Mouse (Mus musculus) heart, embryonic 15.5 days (tissue): ENCODE measurements at regions not wholly inside any gene's neighbourhood (a gene's known extent, or its start where the extent isn't known, plus 50 kb on each side); places are given as distances from the start of the nearest gene placed in this dataset.

ENCODE experiments used
- ATAC-seq: fragments of 200-750 bp; cut with Nextera tagmentation; replicated peaks from 2 replicates; pipeline ENCODE4 v1.8.0; 2017; ENCODE audit warnings: low read depth, moderate TSS enrichment; ENCODE audit not compliant: insufficient number of reproducible peaks, insufficient read depth, low FRiP score
- H3K27ac ChIP-seq: fragments of 300-500 bp; sonication (generic); 2 replicates; pipeline ENCODE4 v1.5.1; 2015; ENCODE audit warnings: mild to moderate bottlenecking, inconsistent platforms
- H3K27me3 ChIP-seq: fragments of 300-500 bp; sonication (generic); 2 replicates; pipeline ENCODE4 v1.6.1; 2015; ENCODE audit warnings: inconsistent platforms
- H3K36me3 ChIP-seq: fragments of 300-500 bp; sonication (generic); 2 replicates; pipeline ENCODE4 v1.6.1; 2015; ENCODE audit warnings: mild to moderate bottlenecking, inconsistent platforms
- H3K4me1 ChIP-seq: fragments of 300-500 bp; sonication (generic); replicated peaks from 2 replicates; pipeline ENCODE4 v1.6.1; 2015; ENCODE audit warnings: inconsistent platforms
- H3K4me2 ChIP-seq: fragments of 300-500 bp; sonication (generic); 2 replicates; pipeline ENCODE4 v1.6.1; 2015; ENCODE audit warnings: inconsistent platforms, mild to moderate bottlenecking, moderate library complexity
- H3K4me3 ChIP-seq: fragments of 300-500 bp; sonication (generic); 2 replicates; pipeline ENCODE4 v1.5.1; 2015; ENCODE audit warnings: mild to moderate bottlenecking, inconsistent platforms
- H3K9ac ChIP-seq: fragments of 300-500 bp; sonication (generic); 2 replicates; pipeline ENCODE4 v1.6.1; 2015; ENCODE audit warnings: mild to moderate bottlenecking, inconsistent platforms
- H3K9me3 ChIP-seq: fragments of 300-500 bp; sonication (generic); replicated peaks from 2 replicates; pipeline ENCODE4 v1.6.1; 2016; ENCODE audit warnings: inconsistent platforms
- WGBS: fragments of 180-500 bp; shearing (Covaris S2); methylation state at CpG from one replicate; pipeline ENCODE4 v1.1.7; 2015; ENCODE audit warnings: mixed read lengths; 5-methylcytosine and 5-hydroxymethylcytosine counted together

- Histone ChIP-seq H3K36me3 (no peaks in the 10 kb centered on the region), H3K4me3 (no peak overlapping the region), H3K4me1 (no peaks in the 10 kb centered on the region), H3K4me2 (no peak overlapping the region), H3K9ac (no peak overlapping the region), H3K9me3 (no peaks in the 10 kb centered on the region), H3K27ac (no peak overlapping the region), H3K27me3 (no peaks in the 10 kb centered on the region)
- WGBS, result 76% methylated on average over 22 of the region's 22 CpGs
- no peak for ATAC-seq
These were observed 143.3 kb upstream of the Irx4 start for GRCm38 (mm10) chr13:73116822-73117632.

- no peak for ATAC-seq
- Histone ChIP-seq H3K27me3 (no peaks in the 10 kb centered on the region), H3K4me3 (no peak overlapping the region), H3K4me1 (no peaks in the 10 kb centered on the region), H3K4me2 (no peak overlapping the region), H3K9ac (no peak overlapping the region), H3K9me3 (no peaks in the 10 kb centered on the region), H3K27ac (no peak overlapping the region), H3K36me3 (no peaks in the 10 kb centered on the region)
- 87% methylated on average over 15 of the region's 15 CpGs for WGBS
These were observed 142.6 kb upstream of the Irx4 start for GRCm38 (mm10) chr13:73117633-73118076.

GRCm38 (mm10) chr13:73122945-73123344 is 137.3 kb upstream of the Irx4 start:
- Histone ChIP-seq H3K27me3 (no peaks in the 10 kb centered on the region), H3K36me3 (no peaks in the 10 kb centered on the region), H3K9me3 (no peaks in the 10 kb centered on the region), H3K4me2 (no peak overlapping the region), H3K27ac (no peak overlapping the region), H3K9ac (no peak overlapping the region), H3K4me3 (no peak overlapping the region), H3K4me1 (no peaks in the 10 kb centered on the region)
- ATAC-seq, result 0 out of 2 replicates have a peak, but pooled peaks have one; percentile 39
- 71% methylated on average over 1 of the region's 1 CpGs for WGBS

- Histone ChIP-seq H3K9ac (no peak overlapping the region), H3K36me3 (no peaks in the 10 kb centered on the region), H3K27ac (no peak overlapping the region), H3K9me3 (no peaks in the 10 kb centered on the region), H3K4me3 (no peak overlapping the region), H3K4me1 (no peaks in the 10 kb centered on the region), H3K27me3 (peaks cover 2% of the 10 kb centered on the region; the same call in 1 of the 2 replicates), H3K4me2 (no peak overlapping the region)
- 61% methylated on average over 6 of the region's 6 CpGs for WGBS
- ATAC-seq, result no peak
These were observed 129.0 kb upstream of the Irx4 start for GRCm38 (mm10) chr13:73131270-73131669.

GRCm38 (mm10) chr13:73132746-73133145 is 127.5 kb upstream of the Irx4 start:
- Histone ChIP-seq H3K4me3 (no peak overlapping the region), H3K27ac (no peak overlapping the region), H3K36me3 (no peaks in the 10 kb centered on the region), H3K4me1 (no peaks in the 10 kb centered on the region), H3K9ac (no peak overlapping the region), H3K27me3 (peaks cover 2% of the 10 kb centered on the region; the same call in 1 of the 2 replicates), H3K9me3 (peaks cover 5% of the 10 kb centered on the region; the same call in 1 of the 2 replicates), H3K4me2 (no peak overlapping the region)
- no peak for ATAC-seq
- 72% methylated on average over 6 of the region's 6 CpGs for WGBS

GRCm38 (mm10) chr13:73134929-73135328 is 125.3 kb upstream of the Irx4 start:
- Histone ChIP-seq H3K27me3 (peaks cover 2% of the 10 kb centered on the region; the same call in 1 of the 2 replicates), H3K9me3 (peaks cover 5% of the 10 kb centered on the region; the same call in 1 of the 2 replicates)
- ATAC-seq, result no peak

GRCm38 (mm10) chr13:73141302-73141701 is 119.0 kb upstream of the Irx4 start:
- H3K4me1 ChIP-seq, result no peaks in the 10 kb centered on the region
- no peak for ATAC-seq
- 88% methylated on average over 2 of the region's 2 CpGs for WGBS
- H3K27ac ChIP-seq, result no peak overlapping the region
- no peak overlapping the region for H3K9ac ChIP-seq
- no peaks in the 10 kb centered on the region for H3K36me3 ChIP-seq
- H3K4me2 ChIP-seq, result no peak overlapping the region
- no peaks in the 10 kb centered on the region for H3K27me3 ChIP-seq
- H3K9me3 ChIP-seq, result peaks cover 5% of the 10 kb centered on the region; the same call in 1 of the 2 replicates
- H3K4me3 ChIP-seq, result no peak overlapping the region

More at GRCm38 (mm10) chr13:73134929-73135328, 125.3 kb upstream of the Irx4 start:
- H3K4me3 ChIP-seq, result no peak overlapping the region
- H3K4me1 ChIP-seq, result no peaks in the 10 kb centered on the region
- no peaks in the 10 kb centered on the region for H3K36me3 ChIP-seq
- no peak overlapping the region for H3K4me2 ChIP-seq
- H3K9ac ChIP-seq, result no peak overlapping the region
- H3K27ac ChIP-seq, result no peak overlapping the region

GRCm38 (mm10) chr13:73158016-73158415 is 102.3 kb upstream of the Irx4 start:
- peaks cover 9% of the 10 kb centered on the region for H3K4me1 ChIP-seq
- H3K9ac ChIP-seq, result no peak overlapping the region
- H3K4me3 ChIP-seq, result no peak overlapping the region
- no peaks in the 10 kb centered on the region for H3K36me3 ChIP-seq
- no peaks in the 10 kb centered on the region for H3K27me3 ChIP-seq
- no peak overlapping the region for H3K27ac ChIP-seq
- 85% methylated on average over 7 of the region's 7 CpGs for WGBS
- no peak overlapping the region for H3K4me2 ChIP-seq
- no peak for ATAC-seq
- no peaks in the 10 kb centered on the region for H3K9me3 ChIP-seq

GRCm38 (mm10) chr13:73159454-73159853 is 100.8 kb upstream of the Irx4 start:
- 49% methylated on average over 7 of the region's 7 CpGs for WGBS
- H3K4me2 ChIP-seq, result peak overlapping the region; percentile 59
- no peak overlapping the region for H3K9ac ChIP-seq
- peaks cover 9% of the 10 kb centered on the region for H3K4me1 ChIP-seq
- no peaks in the 10 kb centered on the region for H3K9me3 ChIP-seq
- no peaks in the 10 kb centered on the region for H3K36me3 ChIP-seq
- H3K27ac ChIP-seq, result no peak overlapping the region
- H3K4me3 ChIP-seq, result no peak overlapping the region
- no peaks in the 10 kb centered on the region for H3K27me3 ChIP-seq
- no peak for ATAC-seq

GRCm38 (mm10) chr13:73159865-73160264 is 100.4 kb upstream of the Irx4 start:
- H3K9ac ChIP-seq, result 0 out of 2 replicates have a peak overlapping the region, but pooled peaks have one; percentile 22
- no peaks in the 10 kb centered on the region for H3K36me3 ChIP-seq
- H3K4me3 ChIP-seq, result peak overlapping the region; percentile 24; the same call in 1 of the 2 replicates
- H3K27ac ChIP-seq, result no peak overlapping the region
- H3K4me1 ChIP-seq, result peaks cover 9% of the 10 kb centered on the region
- peak overlapping the region; percentile 59 for H3K4me2 ChIP-seq
- H3K9me3 ChIP-seq, result no peaks in the 10 kb centered on the region
- 10% methylated on average over 9 of the region's 9 CpGs for WGBS
- H3K27me3 ChIP-seq, result no peaks in the 10 kb centered on the region
- ATAC-seq, result 0 out of 2 replicates have a peak, but pooled peaks have one; percentile 5

- under 1% methylated on average over 22 of the region's 22 CpGs for WGBS
- no peak overlapping the region for H3K27ac ChIP-seq
- H3K9me3 ChIP-seq, result no peaks in the 10 kb centered on the region
These were observed 100.0 kb upstream of the Irx4 start for GRCm38 (mm10) chr13:73160289-73160688.

More at GRCm38 (mm10) chr13:73160289-73160688, 100.0 kb upstream of the Irx4 start:
- Histone ChIP-seq H3K4me2 (peak overlapping the region; percentile 59), H3K9ac (0 out of 2 replicates have a peak overlapping the region, but pooled peaks have one; percentile 22), H3K36me3 (no peaks in the 10 kb centered on the region), H3K4me3 (peak overlapping the region; percentile 24), H3K27me3 (no peaks in the 10 kb centered on the region), H3K4me1 (peaks cover 9% of the 10 kb centered on the region)
- ATAC-seq, result peak; percentile 96
